Mouse (Mus musculus): ENCODE measurements around the gene Thsd7b.

DNA sequence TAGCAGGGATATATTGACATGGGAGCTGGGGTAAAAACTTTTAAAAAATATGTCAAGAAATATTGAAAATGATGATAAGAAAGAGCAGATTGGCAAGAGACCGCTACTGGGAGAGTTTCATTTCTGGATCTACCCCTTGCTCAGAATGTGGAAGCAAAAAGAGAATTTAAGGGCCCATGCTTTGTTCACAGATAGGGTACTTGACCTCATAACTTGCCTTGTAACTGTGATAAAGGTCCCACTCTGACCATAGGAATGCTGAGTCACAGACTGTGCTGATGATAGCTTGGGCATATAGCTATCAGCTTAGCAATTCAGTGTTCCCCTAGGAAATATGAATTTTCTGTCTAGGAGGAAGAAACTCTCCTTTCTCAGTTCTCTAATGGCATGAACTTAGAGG lies 488.1 kb downstream of the Thsd7b start:
- TF ChIP-seq CHD2 (IDR thresholded peaks at IDR 0.05; ENCODE audit: low read depth, low read length): no peak
- no peak for TF ChIP-seq HCFC1 (IDR thresholded peaks at IDR 0.05; ENCODE audit: borderline replicate concordance, insufficient read depth, low read length)
- no peak for TF ChIP-seq ZNF384 (IDR thresholded peaks at IDR 0.05; ENCODE audit: low read depth, low read length)

All from ES-E14 (cell line).